Mouse (Mus musculus) neural tube, embryonic 13.5 days (tissue): ENCODE results near the gene Asna1. TPM values are rescaled to one million over a fixed set of nuclear protein-coding genes. Genes with fewer than 3 reads are reported as not detected.

Experiments used
- ATAC-seq: fragments of 200-750 bp; cut with Nextera tagmentation; 2 replicates; pipeline ENCODE4 v1.8.0; 2017; ENCODE audit warnings: low read depth, mild to moderate bottlenecking, moderate TSS enrichment, moderate library complexity
- H3K27ac ChIP-seq: fragments of 300-500 bp; sonication (generic); replicated peaks from 2 replicates; pipeline ENCODE4 v1.5.1; 2015; ENCODE audit warnings: moderate library complexity, mild to moderate bottlenecking, inconsistent platforms
- H3K27me3 ChIP-seq: fragments of 300-500 bp; sonication (generic); 2 replicates; pipeline ENCODE4 v1.6.1; 2015; ENCODE audit warnings: mild to moderate bottlenecking, inconsistent platforms
- H3K36me3 ChIP-seq: fragments of 300-500 bp; sonication (generic); 2 replicates; pipeline ENCODE4 v1.6.1; 2015; ENCODE audit warnings: mild to moderate bottlenecking, inconsistent platforms
- H3K4me1 ChIP-seq: fragments of 300-500 bp; sonication (generic); replicated peaks from 2 replicates; pipeline ENCODE4 v1.6.1; 2015; ENCODE audit warnings: inconsistent platforms
- H3K4me2 ChIP-seq: fragments of 300-500 bp; sonication (generic); 2 replicates; pipeline ENCODE4 v1.6.1; 2015; ENCODE audit warnings: inconsistent platforms, mild to moderate bottlenecking, moderate library complexity
- H3K4me3 ChIP-seq: fragments of 300-500 bp; sonication (generic); 2 replicates; pipeline ENCODE4 v1.5.1; 2015; ENCODE audit warnings: mild to moderate bottlenecking, inconsistent platforms
- H3K9ac ChIP-seq: fragments of 300-500 bp; sonication (generic); 2 replicates; pipeline ENCODE4 v1.6.1; 2015; ENCODE audit warnings: moderate library complexity, mild to moderate bottlenecking, inconsistent platforms
- H3K9me3 ChIP-seq: fragments of 300-500 bp; sonication (generic); 2 replicates; pipeline ENCODE4 v1.6.1; 2016; ENCODE audit warnings: inconsistent platforms
- WGBS: fragments of 180-500 bp; shearing (Covaris S2); methylation state at CpG from one replicate; pipeline ENCODE4 v1.1.7; 2015; 5-methylcytosine and 5-hydroxymethylcytosine counted together
- polyA plus RNA-seq: library from polyadenylated mRNA; unstranded; fragments of >200 nt; fragmentation: Nextera tagmentation; extraction: Ambion mirVana; gene quantifications from 2 replicates; pipeline ENCODE4 v1.2.1, GENCODE M21; 2015

The Asna1 gene
- polyA plus RNA-seq, 1 experiment from 2014 or later, result 151 TPM

GRCm38 (mm10) chr8:85032622-85033311, 7.7 kb upstream of the Asna1 start:
- no peak for ATAC-seq
- H3K9ac ChIP-seq, result no peak overlapping the region
- 90% methylated on average over 4 of the region's 4 CpGs for WGBS
- H3K4me3 ChIP-seq, result no peak overlapping the region
- H3K9me3 ChIP-seq, result no peaks in the 10 kb centered on the region
- no peak overlapping the region for H3K27ac ChIP-seq
- no peaks in the 10 kb centered on the region for H3K27me3 ChIP-seq
- H3K4me1 ChIP-seq, result peaks cover 30% of the 10 kb centered on the region
- peaks cover 37% of the 10 kb centered on the region for H3K36me3 ChIP-seq
- no peak overlapping the region for H3K4me2 ChIP-seq

DNA sequence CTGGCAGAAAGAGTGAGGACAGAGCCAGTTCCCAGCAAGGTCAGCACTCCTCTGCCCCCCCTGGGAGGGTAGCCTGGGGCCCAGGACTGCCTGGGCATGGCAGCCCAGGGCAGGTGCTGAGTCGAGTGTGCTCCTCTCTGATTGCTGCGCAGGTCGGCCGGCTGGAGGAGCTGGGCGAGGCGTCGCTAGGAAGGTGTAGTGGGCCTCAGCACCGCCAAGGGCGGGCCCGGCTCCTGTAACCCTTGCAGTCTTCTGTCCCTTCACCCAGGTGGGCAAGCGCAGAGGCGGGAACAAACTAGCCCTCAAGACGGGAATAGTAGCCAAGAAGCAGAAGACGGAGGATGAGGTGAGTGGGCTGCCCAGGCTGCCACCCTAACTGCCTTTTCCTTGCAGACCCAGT, 4.2 kb upstream of the Asna1 start:
- Histone ChIP-seq H3K9ac (peak overlapping the region; percentile 99; the same call in 1 of the 2 replicates), H3K4me3 (no peak overlapping the region; the same call in 1 of the 2 replicates), H3K27ac (no peak overlapping the region), H3K4me2 (peak overlapping the region; percentile 96), H3K27me3 (no peaks in the 10 kb centered on the region), H3K9me3 (no peaks in the 10 kb centered on the region), H3K36me3 (peaks cover 37% of the 10 kb centered on the region), H3K4me1 (peaks cover 35% of the 10 kb centered on the region)
- ATAC-seq, result no peak
- 94% methylated on average over 14 of the region's 14 CpGs for WGBS

DNA sequence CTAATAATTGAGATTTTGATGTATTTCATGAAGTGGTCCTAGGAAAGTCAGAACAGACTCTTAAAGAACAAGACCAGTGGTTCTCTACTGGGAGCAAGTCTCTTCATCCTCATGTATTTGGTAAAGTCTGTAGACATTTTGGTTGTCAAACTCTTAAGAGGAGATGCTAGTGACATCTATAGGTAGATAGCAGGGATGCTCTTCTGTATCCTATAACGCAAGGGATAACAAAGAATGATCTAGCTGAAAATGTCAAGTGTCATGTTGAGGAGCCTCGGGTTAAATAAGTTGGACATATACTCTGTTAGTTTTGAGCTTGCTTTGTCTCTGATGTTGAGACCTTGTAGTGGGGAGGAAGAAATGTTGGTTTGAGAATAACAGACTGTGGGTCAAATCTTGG, 2.8 kb upstream of the Asna1 start:
- H3K27me3 ChIP-seq, result no peaks in the 10 kb centered on the region
- H3K4me3 ChIP-seq, result peak overlapping the region; percentile 86
- no peak for ATAC-seq
- peaks cover 43% of the 10 kb centered on the region for H3K4me1 ChIP-seq
- no peaks in the 10 kb centered on the region for H3K9me3 ChIP-seq
- 25% methylated on average over 2 of the region's 2 CpGs for WGBS
- peak overlapping the region; percentile 99 for H3K9ac ChIP-seq
- H3K27ac ChIP-seq, result 0 out of 2 replicates have a peak overlapping the region, but pooled peaks have one; percentile 7
- H3K36me3 ChIP-seq, result peaks cover 46% of the 10 kb centered on the region
- peak overlapping the region; percentile 96 for H3K4me2 ChIP-seq

GRCm38 (mm10) chr8:85027516-85027855, 2.4 kb upstream of the Asna1 start:
- peaks cover 46% of the 10 kb centered on the region for H3K36me3 ChIP-seq
- peak overlapping the region; percentile 96 for H3K4me2 ChIP-seq
- H3K9ac ChIP-seq, result peak overlapping the region; percentile 99
- peak overlapping the region; percentile 93 for H3K27ac ChIP-seq
- H3K4me1 ChIP-seq, result peaks cover 43% of the 10 kb centered on the region
- H3K27me3 ChIP-seq, result no peaks in the 10 kb centered on the region
- H3K9me3 ChIP-seq, result no peaks in the 10 kb centered on the region
- H3K4me3 ChIP-seq, result peak overlapping the region; percentile 86
- no peak for ATAC-seq
- WGBS, result under 1% methylated on average over 13 of the region's 13 CpGs

- Histone ChIP-seq H3K4me2 (peak within 1 kb of the TSS; percentile 96), H3K9ac (peak within 1 kb of the TSS; percentile 99), H3K4me1 (peaks cover 43% of the 10 kb centered on the region), H3K27me3 (no peaks in the 10 kb centered on the region), H3K9me3 (no peaks in the 10 kb centered on the region), H3K27ac (peak within 1 kb of the TSS; percentile 93), H3K36me3 (peaks cover 46% of the 10 kb centered on the region), H3K4me3 (peak within 1 kb of the TSS; percentile 86)
- ATAC-seq, result peak; percentile 69
- under 1% methylated on average over 75 of the region's 75 CpGs for WGBS
These were observed 1.8 kb upstream of the Asna1 start, which contains the start of gene Trir for GRCm38 (mm10) chr8:85026670-85027515. Gene Trir, plus strand, starts transcription at chr8:85026823.

DNA sequence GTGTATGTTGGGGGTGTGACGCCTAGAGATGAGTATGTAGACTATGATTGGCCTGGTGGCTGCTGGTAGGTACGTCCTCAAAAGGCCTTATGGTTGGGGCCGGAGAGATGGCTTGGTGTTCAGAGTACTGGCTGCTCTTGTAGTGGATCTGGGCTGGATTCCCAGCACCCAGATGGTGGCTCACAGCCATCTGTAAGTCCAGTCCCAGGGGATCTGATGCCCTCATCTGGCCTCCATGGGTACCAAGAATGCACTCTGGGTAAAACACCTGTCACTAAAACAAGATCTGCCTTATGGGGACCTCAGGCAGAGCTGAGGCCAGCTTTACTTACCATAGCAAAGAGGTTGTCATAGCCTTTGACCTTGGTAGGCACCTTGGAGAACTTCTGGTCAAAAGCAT, 1.2 kb downstream of the Asna1 start:
- WGBS, result 98% methylated on average over 3 of the region's 3 CpGs
- peaks cover 38% of the 10 kb centered on the region for H3K4me1 ChIP-seq
- no peak overlapping the region for H3K9ac ChIP-seq
- peak overlapping the region; percentile 86; the same call in 1 of the 2 replicates for H3K4me3 ChIP-seq
- no peak overlapping the region for H3K27ac ChIP-seq
- no peaks in the 10 kb centered on the region for H3K9me3 ChIP-seq
- peaks cover 52% of the 10 kb centered on the region for H3K36me3 ChIP-seq
- no peaks in the 10 kb centered on the region for H3K27me3 ChIP-seq
- no peak for ATAC-seq
- H3K4me2 ChIP-seq, result peak overlapping the region; percentile 96

GRCm38 (mm10) chr8:85021514-85022055, 3.5 kb downstream of the Asna1 start:
- H3K27ac ChIP-seq, result no peak overlapping the region
- no peak overlapping the region for H3K9ac ChIP-seq
- no peak overlapping the region for H3K4me3 ChIP-seq
- H3K9me3 ChIP-seq, result no peaks in the 10 kb centered on the region
- 95% methylated on average over 3 of the region's 3 CpGs for WGBS
- peaks cover 74% of the 10 kb centered on the region for H3K36me3 ChIP-seq
- H3K4me1 ChIP-seq, result peaks cover 24% of the 10 kb centered on the region
- no peaks in the 10 kb centered on the region for H3K27me3 ChIP-seq
- no peak for ATAC-seq
- H3K4me2 ChIP-seq, result no peak overlapping the region

DNA sequence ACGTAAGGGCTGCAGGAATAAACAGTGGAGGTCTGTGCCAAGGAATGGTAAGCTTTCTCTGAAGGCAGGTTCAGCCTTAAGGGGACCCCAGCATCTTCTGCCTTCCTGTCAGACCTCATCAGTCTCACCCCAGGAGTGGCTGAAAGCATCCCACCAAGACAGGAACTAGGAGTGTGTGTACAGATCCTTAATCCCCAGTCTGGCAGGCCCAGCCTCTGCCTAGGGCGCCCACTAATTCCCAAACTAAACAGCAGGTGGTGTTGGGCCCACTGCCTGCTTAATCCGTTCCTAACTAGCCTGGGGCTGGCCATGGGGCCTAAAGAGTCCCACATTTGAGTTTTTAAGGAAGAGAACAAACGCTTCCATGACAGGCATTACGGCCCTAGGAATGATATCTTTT, 7.9 kb downstream of the Asna1 start:
- H3K27ac ChIP-seq, result no peak overlapping the region
- peaks cover 29% of the 10 kb centered on the region for H3K27me3 ChIP-seq
- peaks cover 56% of the 10 kb centered on the region for H3K36me3 ChIP-seq
- H3K4me3 ChIP-seq, result no peak overlapping the region
- H3K4me2 ChIP-seq, result no peak overlapping the region
- 66% methylated on average over 5 of the region's 5 CpGs for WGBS
- no peak overlapping the region for H3K9ac ChIP-seq
- no peak for ATAC-seq
- H3K4me1 ChIP-seq, result peaks cover 6% of the 10 kb centered on the region; the same call in 1 of the 2 replicates
- H3K9me3 ChIP-seq, result no peaks in the 10 kb centered on the region

DNA sequence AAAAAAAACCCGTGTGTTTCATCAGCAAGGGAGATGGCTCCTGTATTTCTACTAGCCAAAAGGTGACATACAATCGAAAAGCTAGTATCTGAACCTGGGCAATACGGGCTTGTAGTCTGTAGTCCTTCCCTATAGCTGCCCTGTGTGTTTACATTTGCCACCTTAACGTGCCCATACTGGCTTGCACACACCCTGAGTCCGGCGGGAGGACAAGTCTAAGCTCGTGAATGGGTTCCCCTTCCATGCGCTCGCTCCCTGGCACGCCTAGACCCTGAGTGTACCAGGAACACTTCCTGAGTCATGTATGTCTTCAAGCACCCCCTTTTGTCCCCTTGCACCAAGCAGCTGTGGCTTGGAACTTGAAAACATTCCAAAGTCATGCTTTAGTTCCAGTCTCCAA, 8.4 kb downstream of the Asna1 start:
- H3K27me3 ChIP-seq, result peaks cover 34% of the 10 kb centered on the region
- H3K9me3 ChIP-seq, result no peaks in the 10 kb centered on the region
- no peak for ATAC-seq
- H3K4me2 ChIP-seq, result no peak overlapping the region
- peaks cover 6% of the 10 kb centered on the region; the same call in 1 of the 2 replicates for H3K4me1 ChIP-seq
- no peak overlapping the region for H3K27ac ChIP-seq
- H3K9ac ChIP-seq, result no peak overlapping the region
- H3K4me3 ChIP-seq, result no peak overlapping the region
- WGBS, result 77% methylated on average over 10 of the region's 10 CpGs
- peaks cover 51% of the 10 kb centered on the region for H3K36me3 ChIP-seq

DNA sequence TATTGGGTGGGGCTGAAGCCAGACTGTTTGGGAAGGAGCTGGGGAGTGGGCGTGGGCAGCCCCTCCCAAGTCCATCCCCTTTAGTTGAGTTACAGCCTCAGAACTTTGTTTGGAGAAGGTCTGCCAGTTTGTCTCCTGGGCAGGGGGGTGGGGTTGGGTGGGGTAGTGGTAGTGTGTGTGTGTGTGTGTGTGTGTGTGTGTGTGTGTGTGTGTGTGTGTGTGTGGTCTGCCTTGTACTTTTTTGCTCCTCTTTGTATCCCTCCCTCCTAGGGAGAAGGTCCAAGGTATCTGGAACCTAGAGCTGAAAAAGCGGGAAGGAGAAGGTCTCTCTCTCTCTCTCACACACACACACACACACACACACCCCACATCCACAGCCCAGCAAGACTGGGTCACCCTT, 10.7 kb downstream of the Asna1 start, which contains the start of gene Best2:
Gene Best2 (minus strand): TSS at position 101 of the 400 bp plus-strand sequence.
- 64% methylated on average over 2 of the region's 2 CpGs for WGBS
- peaks cover 28% of the 10 kb centered on the region for H3K36me3 ChIP-seq

DNA sequence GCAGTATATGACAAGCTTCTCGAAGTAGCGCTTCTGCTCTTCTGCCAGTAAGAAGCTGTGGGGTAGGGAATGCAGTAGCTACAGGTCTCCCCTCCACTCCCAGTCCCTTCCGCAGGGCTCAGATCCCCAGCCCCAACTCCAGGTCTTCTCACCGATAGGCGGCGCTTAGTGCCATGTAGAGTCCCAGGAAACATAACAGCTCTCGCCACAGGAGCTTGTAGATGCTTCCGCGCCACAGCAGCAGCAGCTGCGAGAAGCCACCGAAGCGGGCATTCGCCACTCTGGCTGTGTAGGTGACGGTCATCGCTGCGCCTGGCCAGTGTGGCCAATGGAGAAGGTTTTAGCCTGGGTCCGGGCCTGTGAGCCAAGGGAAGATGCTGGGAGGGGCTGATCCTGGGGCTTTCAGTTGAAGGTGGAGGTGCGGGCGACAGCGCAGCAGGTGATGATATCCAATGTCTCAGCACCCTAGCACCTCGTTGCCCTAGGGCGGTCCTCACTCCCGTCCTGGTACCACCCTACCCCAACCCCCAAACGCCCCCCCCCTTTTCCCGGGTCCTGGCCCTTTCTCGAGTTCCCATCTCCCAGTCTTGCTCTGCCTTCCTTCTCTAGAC, 11.7 kb downstream of the Asna1 start:
- H3K4me2 ChIP-seq, result peak overlapping the region; percentile 64
- H3K9me3 ChIP-seq, result no peaks in the 10 kb centered on the region
- peak; percentile 80; the same call in 1 of the 2 replicates for ATAC-seq
- peaks cover 60% of the 10 kb centered on the region for H3K27me3 ChIP-seq
- peaks cover 17% of the 10 kb centered on the region for H3K36me3 ChIP-seq
- no peak overlapping the region for H3K27ac ChIP-seq
- WGBS, result 4% methylated on average over 25 of the region's 26 CpGs
- peaks cover 9% of the 10 kb centered on the region; the same call in 1 of the 2 replicates for H3K4me1 ChIP-seq
- H3K4me3 ChIP-seq, result peak overlapping the region; percentile 33
- peak overlapping the region; percentile 65 for H3K9ac ChIP-seq

More for the DNA sequence above, 10.7 kb downstream of the Asna1 start, which contains the start of gene Best2:
- Histone ChIP-seq H3K4me3 (peak within 1 kb of the TSS; percentile 33), H3K9ac (peak within 1 kb of the TSS; percentile 65), H3K9me3 (no peaks in the 10 kb centered on the region), H3K4me2 (peak within 1 kb of the TSS; percentile 64), H3K27me3 (peaks cover 51% of the 10 kb centered on the region), H3K4me1 (peaks cover 9% of the 10 kb centered on the region; the same call in 1 of the 2 replicates), H3K27ac (no peak within 1 kb of the TSS)
- ATAC-seq, result no peak
